Mouse (Mus musculus): ENCODE results near the gene Zfhx3. TPM values are rescaled to one million over a fixed set of nuclear protein-coding genes. Genes with fewer than 3 reads are reported as not detected.
"Not testable (repeated sequence)": the region's sequence is repeated elsewhere in the genome, so short reads cannot be mapped to it uniquely, and the experiment has no call there.

Zfhx3 gene
- polyA plus RNA-seq (2015; fragmentation: Nextera tagmentation; extraction: Ambion mirVana): 8.2 and 10.7 TPM in 2 replicates

GRCm38 (mm10) chr8:107941922-107942694 is at the start of gene Zfhx3:
Zfhx3 (plus strand) TSS chr8:107942644.
- TF ChIP-seq CTCF (IDR thresholded peaks at IDR 0.05): no peak
- TF ChIP-seq EP300 (IDR thresholded peaks at IDR 0.05): no peak
- Histone ChIP-seq H3K9ac (replicated peaks; ENCODE audit: low read depth) (no peak within 1 kb of the TSS), H3K27me3 (replicated peaks; ENCODE audit: insufficient read depth, low read length) (peaks cover 13% of the 10 kb centered on the region; the same call in 1 of the 2 replicates), H3K4me3 (ENCODE audit: low read depth, low read length) (no peak within 1 kb of the TSS; the same call in 1 of the 2 replicates), H3K4me2 (replicated peaks; ENCODE audit: low read depth, low read length) (no peak within 1 kb of the TSS; the same call in 1 of the 2 replicates), H3K4me1 (ENCODE audit: insufficient read depth, low read depth, low read length) (peaks cover 3% of the 10 kb centered on the region; the same call in 1 of the 2 replicates), H3K27ac (ENCODE audit: low read length) (no peak within 1 kb of the TSS), H3K36me3 (ENCODE audit: insufficient read depth, low read length) (no peaks in the 10 kb centered on the region), H3K9me3 (ENCODE audit: low read length) (no peaks in the 10 kb centered on the region)
- WGBS: 26% methylated on average over 11 of the region's 11 CpGs
- ATAC-seq (no peak), DNase-seq (ENCODE audit: low spot score) (no peak)

DNA sequence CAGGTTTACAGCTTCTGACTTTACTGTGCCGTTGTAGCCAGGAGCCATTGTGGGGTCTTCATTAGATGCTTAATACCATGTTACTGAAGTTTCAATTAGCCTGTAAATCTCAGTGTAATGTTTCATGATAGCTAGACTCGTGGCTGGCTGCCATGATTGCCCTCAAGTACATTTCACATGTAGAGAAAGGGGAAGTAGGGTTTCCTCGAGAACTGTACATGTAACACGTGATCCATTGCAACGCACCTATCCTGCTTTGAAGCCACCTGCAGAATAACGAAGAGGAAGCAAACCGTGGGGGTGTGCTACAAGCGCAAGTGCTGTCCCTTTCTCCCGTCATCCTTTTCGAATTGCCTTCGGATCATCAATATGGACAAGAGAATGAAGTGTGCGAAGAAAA is 23.5 kb upstream of the Zfhx3 start:
- H3K27me3 ChIP-seq (replicated peaks; ENCODE audit: insufficient read depth, low read length): no peaks in the 10 kb centered on the region
- H3K36me3 ChIP-seq (ENCODE audit: insufficient read depth, low read length): no peaks in the 10 kb centered on the region
- H3K9ac ChIP-seq (replicated peaks; ENCODE audit: low read depth): no peak overlapping the region
- H3K27ac ChIP-seq (ENCODE audit: low read length): no peak overlapping the region
- H3K4me1 ChIP-seq (ENCODE audit: insufficient read depth, low read depth, low read length): no peaks in the 10 kb centered on the region
- 89% methylated on average over 12 of the region's 12 CpGs for WGBS
- no peak overlapping the region for H3K4me2 ChIP-seq (replicated peaks; ENCODE audit: low read depth, low read length)
- no peak overlapping the region for H3K4me3 ChIP-seq (ENCODE audit: low read depth, low read length)
- no peak for TF ChIP-seq CTCF (IDR thresholded peaks at IDR 0.05)
- no peak for TF ChIP-seq EP300 (IDR thresholded peaks at IDR 0.05)
- H3K9me3 ChIP-seq (ENCODE audit: low read length): no peaks in the 10 kb centered on the region
- ATAC-seq (no peak), DNase-seq (ENCODE audit: low spot score) (no peak)

- H3K27ac ChIP-seq (ENCODE audit: low read length): no peak overlapping the region
- no peaks in the 10 kb centered on the region for H3K36me3 ChIP-seq (ENCODE audit: insufficient read depth, low read length)
- H3K9me3 ChIP-seq (ENCODE audit: low read length): no peaks in the 10 kb centered on the region
- H3K4me2 ChIP-seq (replicated peaks; ENCODE audit: low read depth, low read length): peak overlapping the region; percentile 30
- 60% methylated on average over 15 of the region's 15 CpGs for WGBS
- H3K9ac ChIP-seq (replicated peaks; ENCODE audit: low read depth): no peak overlapping the region
- no peak overlapping the region for H3K4me3 ChIP-seq (ENCODE audit: low read depth, low read length)
- no peaks in the 10 kb centered on the region for H3K4me1 ChIP-seq (ENCODE audit: insufficient read depth, low read depth, low read length)
- TF ChIP-seq CTCF (IDR thresholded peaks at IDR 0.05) (no peak), EP300 (IDR thresholded peaks at IDR 0.05) (no peak)
- peak; percentile 87 for ATAC-seq
- peak; percentile 64 for DNase-seq (ENCODE audit: low spot score)
- no peaks in the 10 kb centered on the region for H3K27me3 ChIP-seq (replicated peaks; ENCODE audit: insufficient read depth, low read length)
Measured at GRCm38 (mm10) chr8:107926149-107926548, 16.3 kb upstream of the Zfhx3 start.

DNA sequence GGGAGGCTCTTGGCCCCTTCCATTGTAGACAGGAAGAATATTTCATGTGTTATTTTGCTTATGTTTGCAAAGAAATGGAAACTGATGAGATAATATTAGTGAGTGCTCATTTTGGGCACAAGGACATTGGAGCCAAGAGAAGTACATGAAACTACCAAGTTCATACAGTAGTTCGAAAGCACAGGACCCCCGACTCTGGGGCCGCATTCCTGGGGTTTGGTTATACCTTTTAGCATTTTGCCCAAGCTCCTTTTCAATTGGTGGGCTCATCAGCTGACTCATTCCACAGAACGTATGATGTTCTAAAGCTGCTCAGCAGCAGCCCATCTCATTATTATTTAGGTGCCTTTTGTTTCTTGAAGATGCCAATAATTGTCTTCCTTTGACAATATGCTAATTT is 5.7 kb upstream of the Zfhx3 start:
- Histone ChIP-seq H3K9me3 (ENCODE audit: low read length) (no peaks in the 10 kb centered on the region), H3K4me1 (ENCODE audit: insufficient read depth, low read depth, low read length) (no peaks in the 10 kb centered on the region), H3K4me3 (ENCODE audit: low read depth, low read length) (no peak overlapping the region), H3K36me3 (ENCODE audit: insufficient read depth, low read length) (no peaks in the 10 kb centered on the region), H3K27me3 (replicated peaks; ENCODE audit: insufficient read depth, low read length) (no peaks in the 10 kb centered on the region), H3K27ac (ENCODE audit: low read length) (no peak overlapping the region), H3K9ac (replicated peaks; ENCODE audit: low read depth) (no peak overlapping the region), H3K4me2 (replicated peaks; ENCODE audit: low read depth, low read length) (no peak overlapping the region)
- no peak for ATAC-seq
- WGBS: 92% methylated on average over 4 of the region's 4 CpGs
- DNase-seq (ENCODE audit: low spot score): no peak
- no peak for TF ChIP-seq EP300 (IDR thresholded peaks at IDR 0.05)
- no peak for TF ChIP-seq CTCF (IDR thresholded peaks at IDR 0.05)

- H3K27ac ChIP-seq (ENCODE audit: low read length); H3K9me3 ChIP-seq (ENCODE audit: low read length); H3K9ac ChIP-seq (replicated peaks; ENCODE audit: low read depth); H3K4me2 ChIP-seq (replicated peaks; ENCODE audit: low read depth, low read length); H3K4me1 ChIP-seq (ENCODE audit: insufficient read depth, low read depth, low read length); H3K36me3 ChIP-seq (ENCODE audit: insufficient read depth, low read length); ATAC-seq; DNase-seq (ENCODE audit: low spot score); H3K27me3 ChIP-seq (replicated peaks; ENCODE audit: insufficient read depth, low read length); H3K4me3 ChIP-seq (ENCODE audit: low read depth, low read length): not testable (repeated sequence)
- WGBS: 82% methylated on average over 5 of the region's 5 CpGs
Measured at GRCm38 (mm10) chr8:107938231-107938630, 4.2 kb upstream of the Zfhx3 start.

GRCm38 (mm10) chr8:107940181-107940580 is 2.3 kb upstream of the Zfhx3 start:
- no peaks in the 10 kb centered on the region for H3K36me3 ChIP-seq (ENCODE audit: insufficient read depth, low read length)
- TF ChIP-seq CTCF (IDR thresholded peaks at IDR 0.05) (no peak), EP300 (IDR thresholded peaks at IDR 0.05) (no peak)
- DNase-seq (ENCODE audit: low spot score) (no peak), ATAC-seq (no peak)
- H3K4me3 ChIP-seq (ENCODE audit: low read depth, low read length): no peak overlapping the region
- H3K9me3 ChIP-seq (ENCODE audit: low read length): no peaks in the 10 kb centered on the region
- H3K27ac ChIP-seq (ENCODE audit: low read length): no peak overlapping the region
- H3K9ac ChIP-seq (replicated peaks; ENCODE audit: low read depth): no peak overlapping the region
- WGBS: 85% methylated on average over 8 of the region's 8 CpGs
- peaks cover 7% of the 10 kb centered on the region; the same call in 1 of the 2 replicates for H3K27me3 ChIP-seq (replicated peaks; ENCODE audit: insufficient read depth, low read length)
- H3K4me1 ChIP-seq (ENCODE audit: insufficient read depth, low read depth, low read length): peaks cover 3% of the 10 kb centered on the region; the same call in 1 of the 2 replicates
- no peak overlapping the region for H3K4me2 ChIP-seq (replicated peaks; ENCODE audit: low read depth, low read length)
